Mouse (Mus musculus) lung, adult 2 months (tissue): ENCODE measurements around the gene Usp4.

Experiments used
- CTCF ChIP-seq: fragments of 200-500 bp; IDR thresholded peaks from 2 replicates; pipeline ENCODE4 v1.5.1; 2011; ENCODE audit warnings: mild to moderate bottlenecking, low read length, control low read depth; ENCODE audit not compliant: insufficient read depth
- POLR2A ChIP-seq: fragments of 200-500 bp; IDR thresholded peaks from 2 replicates; pipeline ENCODE4 v1.6.1; 2011; ENCODE audit warnings: low read depth, mild to moderate bottlenecking, control low read depth, low read length, borderline replicate concordance; ENCODE audit errors: extremely low read depth

DNA sequence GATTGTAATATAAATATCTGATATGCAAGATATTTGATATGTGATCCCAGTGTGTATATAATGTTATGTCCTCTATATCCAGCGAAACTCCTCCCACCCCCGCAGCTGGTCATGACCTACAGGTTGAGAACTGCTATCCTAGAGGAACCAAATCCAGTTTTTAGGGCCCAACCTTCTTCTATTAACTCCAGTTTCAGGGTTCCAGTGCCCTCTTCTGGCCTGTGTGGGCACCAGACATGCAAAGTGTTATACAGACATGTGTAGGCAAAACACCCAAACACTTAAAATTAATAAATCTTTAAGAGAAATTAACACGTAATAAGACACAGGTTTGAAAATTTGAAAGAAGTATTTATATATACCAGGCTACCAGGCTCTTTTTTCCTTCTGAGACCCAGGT, 30.1 kb upstream of the Usp4 start:
- TF ChIP-seq CTCF, result no peak
- no peak for TF ChIP-seq POLR2A
